Mouse (Mus musculus) midbrain, postnatal 0 days (tissue): Measurements from ENCODE around the gene Ttc22. TPM values are rescaled to one million over a fixed set of nuclear protein-coding genes. Genes with fewer than 3 reads are reported as not detected.

Experiments
- ATAC-seq: fragments of 200-750 bp; cut with Nextera tagmentation; 2 replicates; pipeline ENCODE4 v1.8.0; 2017; ENCODE audit warnings: moderate number of reproducible peaks, mild to moderate bottlenecking, moderate TSS enrichment, moderate library complexity; ENCODE audit not compliant: low FRiP score
- DNase-seq: peaks from one replicate; pipeline ENCODE4 v3.0.0-alpha.2; 2015; ENCODE audit warnings: low spot score
- H3K27ac ChIP-seq: fragments of 300-500 bp; sonication (generic); 2 replicates; pipeline ENCODE4 v1.5.1; 2014; ENCODE audit warnings: low read depth, mild to moderate bottlenecking, low read length, mixed read lengths
- H3K27me3 ChIP-seq: fragments of 300-500 bp; sonication (generic); 2 replicates; pipeline ENCODE4 v1.6.1; 2014; ENCODE audit warnings: low read length, control low read depth, mixed read lengths; ENCODE audit not compliant: insufficient read depth
- H3K36me3 ChIP-seq: fragments of 300-500 bp; sonication (generic); 2 replicates; pipeline ENCODE4 v1.6.1; 2014; ENCODE audit warnings: low read length, control low read depth, mixed read lengths; ENCODE audit not compliant: insufficient read depth
- H3K4me1 ChIP-seq: fragments of 300-500 bp; sonication (generic); 2 replicates; pipeline ENCODE4 v1.6.1; 2014; ENCODE audit warnings: mild to moderate bottlenecking, control low read depth, antibody characterized with exemption, low read length, mixed read lengths; ENCODE audit not compliant: insufficient read depth
- H3K4me2 ChIP-seq: fragments of 300-500 bp; sonication (generic); 2 replicates; pipeline ENCODE4 v1.6.1; 2014; ENCODE audit warnings: low read depth, mild to moderate bottlenecking, low read length, mixed read lengths; ENCODE audit not compliant: poor library complexity, severe bottlenecking
- H3K4me3 ChIP-seq: fragments of 300-500 bp; sonication (generic); 2 replicates; pipeline ENCODE4 v1.5.1; 2014; ENCODE audit warnings: low read depth, mild to moderate bottlenecking, low read length, moderate library complexity
- H3K9ac ChIP-seq: fragments of 300-500 bp; sonication (generic); replicated peaks from 2 replicates; pipeline ENCODE4 v1.6.1; 2014; ENCODE audit warnings: mild to moderate bottlenecking, low read length, moderate library complexity, mixed read lengths; ENCODE audit not compliant: poor library complexity, severe bottlenecking
- H3K9me3 ChIP-seq: fragments of 300-500 bp; sonication (generic); 2 replicates; pipeline ENCODE4 v1.6.1; 2016; ENCODE audit warnings: low read length, control low read depth
- CTCF ChIP-seq: IDR thresholded peaks from 2 replicates; pipeline ENCODE4 v1.5.1; 2016; ENCODE audit warnings: antibody characterized with exemption, mild to moderate bottlenecking
- WGBS: fragments of 180-500 bp; shearing (Covaris S2); extraction: QIAGEN DNeasy Blood & Tissue Kit; methylation state at CpG from one replicate; pipeline ENCODE4 v1.1.7; 2014; 5-methylcytosine and 5-hydroxymethylcytosine counted together
- polyA plus RNA-seq: library from polyadenylated mRNA; unstranded; fragments of >200 nt; fragmentation: Nextera tagmentation; extraction: Ambion mirVana; gene quantifications from 2 replicates; pipeline ENCODE4 v1.2.1, GENCODE M21; 2015
- total RNA-seq: library from RNA; depleted of rRNA; stranded (reverse); fragments of >200 nt; gene quantifications from 2 replicates; pipeline ENCODE4 v1.2.3, GENCODE M21; 2014; rRNA removed

The Ttc22 gene
- total and polyA plus RNA-seq, 2 experiments from 2014 or later: 4.1 to 4.6 TPM

GRCm38 (mm10) chr4:106676749-106677148, 54.5 kb downstream of the Ttc22 start:
- DNase-seq: no peak
- no peak for ATAC-seq

GRCm38 (mm10) chr4:106678442-106679118, 56.3 kb downstream of the Ttc22 start, which contains the start of gene Ttc4:
TSS of gene Ttc4 (minus strand) at chr4:106678944.
- TF ChIP-seq CTCF: no peak

More at GRCm38 (mm10) chr4:106676749-106677148, 54.5 kb downstream of the Ttc22 start:
- WGBS: 93% methylated on average over 5 of the region's 5 CpGs
- no peaks in the 10 kb centered on the region for H3K27me3 ChIP-seq
- H3K36me3 ChIP-seq: peaks cover 33% of the 10 kb centered on the region
- no peaks in the 10 kb centered on the region for H3K9me3 ChIP-seq
- no peak overlapping the region for H3K4me2 ChIP-seq
- H3K27ac ChIP-seq: no peak overlapping the region
- TF ChIP-seq CTCF: no peak
- H3K4me1 ChIP-seq: 0 out of 2 replicates have a peak, but pooled peaks cover 4% of the 10 kb centered on the region
- H3K9ac ChIP-seq: no peak overlapping the region
- H3K4me3 ChIP-seq: no peak overlapping the region

GRCm38 (mm10) chr4:106679152-106679551, 56.9 kb downstream of the Ttc22 start:
- peak overlapping the region; percentile 85 for H3K4me2 ChIP-seq
- 0 out of 2 replicates have a peak, but pooled peaks cover 4% of the 10 kb centered on the region for H3K4me1 ChIP-seq
- H3K9ac ChIP-seq: no peak overlapping the region
- no peaks in the 10 kb centered on the region for H3K27me3 ChIP-seq
- H3K36me3 ChIP-seq: peaks cover 22% of the 10 kb centered on the region
- no peak overlapping the region for H3K27ac ChIP-seq
- peak overlapping the region; percentile 83 for H3K4me3 ChIP-seq
- TF ChIP-seq CTCF: no peak
- DNase-seq (no peak), ATAC-seq (peak; percentile 12; the same call in 1 of the 2 replicates)
- H3K9me3 ChIP-seq: no peaks in the 10 kb centered on the region
- 37% methylated on average over 3 of the region's 3 CpGs for WGBS

More at GRCm38 (mm10) chr4:106678442-106679118, 56.3 kb downstream of the Ttc22 start, which contains the start of gene Ttc4:
- H3K9ac ChIP-seq: peak within 1 kb of the TSS; percentile 83
- no peaks in the 10 kb centered on the region for H3K27me3 ChIP-seq
- H3K9me3 ChIP-seq: no peaks in the 10 kb centered on the region
- WGBS: under 1% methylated on average over 42 of the region's 43 CpGs
- peak within 1 kb of the TSS; percentile 83 for H3K4me3 ChIP-seq
- H3K4me2 ChIP-seq: peak within 1 kb of the TSS; percentile 85
- H3K4me1 ChIP-seq: 0 out of 2 replicates have a peak, but pooled peaks cover 4% of the 10 kb centered on the region
- peak; percentile 94 for ATAC-seq
- H3K27ac ChIP-seq: peak within 1 kb of the TSS; percentile 55; the same call in 1 of the 2 replicates
- H3K36me3 ChIP-seq: peaks cover 24% of the 10 kb centered on the region
- DNase-seq: peak; percentile 91

GRCm38 (mm10) chr4:106680955-106681354, 58.7 kb downstream of the Ttc22 start:
- no peak for ATAC-seq
- H3K36me3 ChIP-seq: peaks cover 11% of the 10 kb centered on the region
- DNase-seq: no peak
- H3K27ac ChIP-seq: no peak overlapping the region
- no peak overlapping the region for H3K9ac ChIP-seq
- no peak overlapping the region for H3K4me2 ChIP-seq
- H3K9me3 ChIP-seq: no peaks in the 10 kb centered on the region
- H3K4me1 ChIP-seq: 0 out of 2 replicates have a peak, but pooled peaks cover 4% of the 10 kb centered on the region
- no peak for TF ChIP-seq CTCF
- H3K4me3 ChIP-seq: no peak overlapping the region
- WGBS: 74% methylated on average over 2 of the region's 2 CpGs
- H3K27me3 ChIP-seq: no peaks in the 10 kb centered on the region

- TF ChIP-seq CTCF: no peak
- Histone ChIP-seq H3K4me1 (no peaks in the 10 kb centered on the region), H3K27me3 (no peaks in the 10 kb centered on the region), H3K27ac (no peak overlapping the region), H3K36me3 (no peaks in the 10 kb centered on the region), H3K9ac (no peak overlapping the region), H3K4me3 (no peak overlapping the region), H3K4me2 (no peak overlapping the region), H3K9me3 (no peaks in the 10 kb centered on the region)
- no peak for ATAC-seq
- no peak for DNase-seq
- WGBS: 54% methylated on average over 3 of the region's 3 CpGs
Measured at GRCm38 (mm10) chr4:106688636-106689296, 66.5 kb downstream of the Ttc22 start.

Other genes starting within 250 kb of the Ttc22 start
- gene Pcsk9, start 158.1 kb upstream of the Ttc22 start, total RNA-seq: 5.3 and 10.1 TPM in 2 replicates
- gene Pcsk9, start 158.1 kb upstream of the Ttc22 start, polyA plus RNA-seq: 3.1 and 3.3 TPM in 2 replicates
- 0.09 TPM in 1 of 2 replicates, not detected in the other for gene Bsnd, start 130.1 kb upstream of the Ttc22 start, total RNA-seq
- gene Bsnd, start 130.1 kb upstream of the Ttc22 start, polyA plus RNA-seq: not detected in 2 replicates
- 107 and 139 TPM in 2 replicates for gene Dhcr24, start 61.4 kb upstream of the Ttc22 start, total RNA-seq
- 8.0 and 8.1 TPM in 2 replicates for gene Dhcr24, start 61.4 kb upstream of the Ttc22 start, polyA plus RNA-seq
- gene Lexm, start 5.2 kb upstream of the Ttc22 start, total RNA-seq: not detected in 2 replicates
- gene Lexm, start 5.2 kb upstream of the Ttc22 start, polyA plus RNA-seq: not detected in 2 replicates
- gene Pars2, start 28.6 kb downstream of the Ttc22 start, total RNA-seq: 5.9 and 10.3 TPM in 2 replicates
- 7.0 and 7.4 TPM in 2 replicates for gene Pars2, start 28.6 kb downstream of the Ttc22 start, polyA plus RNA-seq
- gene Ttc4, start 56.5 kb downstream of the Ttc22 start, total RNA-seq: 121 and 127 TPM in 2 replicates
- 93.2 and 111 TPM in 2 replicates for gene Ttc4, start 56.5 kb downstream of the Ttc22 start, polyA plus RNA-seq
- gene Mroh7, start 108.5 kb downstream of the Ttc22 start, total RNA-seq: 1.1 and 1.3 TPM in 2 replicates
- gene Mroh7, start 108.5 kb downstream of the Ttc22 start, polyA plus RNA-seq: 0.59 and 0.64 TPM in 2 replicates
- gene Fam151a, start 111.5 kb downstream of the Ttc22 start, total RNA-seq: not detected in 2 replicates
- not detected in 2 replicates for gene Fam151a, start 111.5 kb downstream of the Ttc22 start, polyA plus RNA-seq
- gene Acot11, start 182.6 kb downstream of the Ttc22 start, total RNA-seq: 4.0 and 7.0 TPM in 2 replicates
- gene Acot11, start 182.6 kb downstream of the Ttc22 start, polyA plus RNA-seq: 1.8 and 2.1 TPM in 2 replicates